Mouse (Mus musculus) adrenal gland, adult 18-20 months (tissue): Measurements from ENCODE around the gene Arfrp1. TPM values are rescaled to one million over a fixed set of nuclear protein-coding genes. Genes with fewer than 3 reads are reported as not detected.

ENCODE experiments used
- total RNA-seq, 2 experiments: library from RNA; stranded (reverse); gene quantifications; 1 replicate in 1 of 2; 2 replicates in 1 of 2; pipeline ENCODE4 v1.2.3; 2021

Arfrp1 gene
- total RNA-seq, 2 experiments from 2014 or later, result 48.9 to 51.8 TPM

Other genes with a start within 250 kb of the Arfrp1 start
- 1 to 10 TPM; 5.2 to 7.3 TPM for gene Kcnq2, start 230.1 kb downstream of the Arfrp1 start, total RNA-seq
- 10 to 100 TPM; 55.1 to 71.0 TPM for gene Eef1a2, start 208.4 kb downstream of the Arfrp1 start, total RNA-seq
- gene Ppdpf, start 178.2 kb downstream of the Arfrp1 start, total RNA-seq, result 10 to 100 TPM; 69.8 to 94.9 TPM
- gene Ptk6, start 162.6 kb downstream of the Arfrp1 start, total RNA-seq, result not detected
- under 1 TPM; 0.73 to 0.83 TPM for gene Srms, start 152.2 kb downstream of the Arfrp1 start, total RNA-seq
- under 1 TPM in 1 of 2 experiments, not detected in 1; 0.27 TPM for gene Fndc11, start 145.4 kb downstream of the Arfrp1 start, total RNA-seq
- gene Helz2, start 123.4 kb downstream of the Arfrp1 start, total RNA-seq, result 10 to 100 TPM; 21.6 to 23.7 TPM
- gene Gmeb2, start 77.4 kb downstream of the Arfrp1 start, total RNA-seq, result 10 to 100 TPM; 14.8 to 15.2 TPM
- 10 to 100 TPM; 14.6 to 18.7 TPM for gene Stmn3, start 50.9 kb downstream of the Arfrp1 start, total RNA-seq
- 10 to 100 TPM; 24.1 to 30.8 TPM for gene Rtel1, start 45.7 kb downstream of the Arfrp1 start, total RNA-seq
- 10 to 100 TPM; 50.8 to 51.0 TPM for gene Zgpat, start 476 bp downstream of the Arfrp1 start, total RNA-seq
- gene Lime1, start 14.7 kb upstream of the Arfrp1 start, total RNA-seq, result 10 to 100 TPM; 17.1 to 23.0 TPM
- gene Zbtb46, start 94.0 kb upstream of the Arfrp1 start, total RNA-seq, result 10 to 100 TPM; 12.0 to 16.2 TPM
- not detected for gene Abhd16b, start 127.8 kb upstream of the Arfrp1 start, total RNA-seq
- gene Tpd52l2, start 131.7 kb upstream of the Arfrp1 start, total RNA-seq, result 100 to 1,000 TPM in 1 of 2 experiments, 10 to 100 TPM in 1; 96.6 to 100 TPM
- 10 to 100 TPM; 97.2 to 97.4 TPM for gene Dnajc5, start 155.1 kb upstream of the Arfrp1 start, total RNA-seq
- 10 to 100 TPM; 79.1 to 84.8 TPM for gene Uckl1, start 219.5 kb upstream of the Arfrp1 start, total RNA-seq
- 10 to 100 TPM; 60.6 to 65.2 TPM for gene Prpf6, start 226.5 kb upstream of the Arfrp1 start, total RNA-seq
- gene Zfp512b, start 227.4 kb upstream of the Arfrp1 start, total RNA-seq, result 10 to 100 TPM; 37.4 to 49.0 TPM
- gene Samd10, start 233.8 kb upstream of the Arfrp1 start, total RNA-seq, result 1 to 10 TPM; 8.3 to 8.7 TPM